Mouse (Mus musculus): ENCODE measurements at regions not wholly inside any gene's neighbourhood (a gene's known extent, or its start where the extent isn't known, plus 50 kb on each side); places are given as distances from the start of the nearest gene placed in this dataset.

GRCm38 (mm10) chr14:24767316-24767715 lies 280.4 kb downstream of the Rps24 start:
- no peak for DNase-seq (ENCODE audit: low spot score)
- intact Hi-C loops (cut with DNase I) = no loop called here

- intact Hi-C loops (cut with DNase I) = no loop called here
- no peak for DNase-seq (ENCODE audit: low spot score)
Observed at GRCm38 (mm10) chr14:24767964-24768363, 281.0 kb downstream of the Rps24 start.

DNA sequence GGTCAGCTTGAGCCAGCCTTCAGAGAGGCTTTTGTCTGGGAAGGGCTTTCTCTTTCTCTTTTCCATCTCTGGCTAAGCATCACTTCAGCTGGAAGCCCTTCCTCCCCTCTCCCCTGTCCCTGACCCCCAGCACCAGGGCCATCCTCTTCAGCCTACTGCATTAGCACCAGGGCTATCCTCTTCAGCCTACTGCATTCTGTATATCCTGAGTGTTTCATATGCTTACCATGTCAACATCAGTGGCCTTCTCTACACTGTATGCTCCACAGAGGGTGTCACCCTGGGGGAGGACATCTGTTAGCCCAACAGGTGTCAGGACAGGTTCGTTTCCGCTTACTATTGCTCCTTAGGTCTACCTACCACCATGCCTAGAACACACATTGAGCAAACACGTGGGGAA lies 282.5 kb downstream of the Rps24 start:
- DNase-seq (ENCODE audit: low spot score) = no peak
- intact Hi-C loops (cut with DNase I) = no loop called here

DNA sequence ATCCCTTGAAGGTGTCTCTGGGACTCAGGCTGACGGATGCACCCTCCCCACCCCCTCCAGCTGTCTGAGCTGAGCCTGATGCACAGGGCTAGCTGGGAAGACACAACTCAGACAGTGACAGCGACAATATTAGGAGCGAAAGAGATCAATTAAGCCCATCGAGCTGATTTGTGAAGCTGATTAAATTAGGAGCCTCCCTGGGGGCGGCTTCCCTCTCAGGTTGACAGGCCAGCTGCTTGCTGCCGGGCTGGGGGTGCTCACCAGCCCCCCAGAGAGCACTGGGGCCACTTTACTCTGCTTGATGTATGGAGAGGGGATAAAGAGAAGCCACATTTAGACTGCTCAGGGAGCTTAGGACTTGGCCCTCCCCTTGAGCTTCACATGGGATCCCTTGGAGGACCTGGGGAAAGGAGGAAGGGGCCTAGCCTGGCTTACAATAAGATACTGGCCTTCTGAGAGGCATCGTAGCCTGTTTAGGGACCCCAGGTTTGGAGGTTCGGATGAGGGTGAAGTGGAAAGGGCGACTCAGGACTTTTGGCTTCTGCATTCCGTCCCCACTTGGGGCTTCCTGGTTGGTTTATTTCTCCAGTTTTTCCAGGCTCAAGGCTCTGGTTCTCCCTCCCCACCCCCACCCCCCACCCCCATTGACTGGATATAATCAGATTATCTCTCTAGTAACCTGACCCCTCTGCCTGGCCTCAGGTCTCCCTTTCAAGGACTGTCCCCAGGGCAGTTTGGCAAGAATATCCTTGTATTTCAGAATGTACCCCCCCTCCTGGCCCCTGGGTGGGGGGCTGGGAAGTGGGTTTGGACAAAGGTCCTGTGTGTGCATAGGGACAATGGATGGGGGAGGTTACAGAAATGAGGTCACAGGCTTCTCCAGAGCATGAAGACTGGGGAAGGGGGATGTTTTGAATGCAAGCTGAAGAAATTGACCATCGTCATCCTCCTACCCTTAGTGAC lies 283.4 kb downstream of the Rps24 start:
- DNase-seq (ENCODE audit: low spot score) = no peak
- intact Hi-C loops (cut with DNase I) = loop anchor here (10.0 kb wide), 2 partner anchors 535 to 795 kb away; no protein-coding TSS in a partner anchor

DNA sequence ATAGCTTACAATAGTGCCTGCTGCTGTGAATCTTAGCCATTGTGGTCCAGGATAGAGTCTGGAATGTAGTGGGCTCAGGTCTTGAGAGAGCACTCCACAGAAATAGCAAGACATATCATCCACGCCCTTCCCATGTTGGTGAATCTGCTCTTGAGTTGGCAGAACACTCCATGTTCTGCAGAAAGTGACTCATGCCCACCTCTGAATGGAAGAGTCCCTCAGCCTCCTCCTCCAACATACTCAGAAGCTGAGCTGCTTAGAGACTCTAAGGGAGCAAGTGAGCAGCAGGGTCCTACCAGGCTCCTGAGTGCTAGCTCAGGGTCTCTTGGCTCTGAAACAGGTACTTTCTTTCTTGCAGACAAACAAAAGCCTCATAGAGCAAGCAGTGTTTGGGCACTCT lies 284.7 kb downstream of the Rps24 start:
- no peak for DNase-seq (ENCODE audit: low spot score)
- intact Hi-C loops (cut with DNase I) = loop anchor here (10.0 kb wide), 2 partner anchors 533 to 793 kb away; no protein-coding TSS in a partner anchor

DNA sequence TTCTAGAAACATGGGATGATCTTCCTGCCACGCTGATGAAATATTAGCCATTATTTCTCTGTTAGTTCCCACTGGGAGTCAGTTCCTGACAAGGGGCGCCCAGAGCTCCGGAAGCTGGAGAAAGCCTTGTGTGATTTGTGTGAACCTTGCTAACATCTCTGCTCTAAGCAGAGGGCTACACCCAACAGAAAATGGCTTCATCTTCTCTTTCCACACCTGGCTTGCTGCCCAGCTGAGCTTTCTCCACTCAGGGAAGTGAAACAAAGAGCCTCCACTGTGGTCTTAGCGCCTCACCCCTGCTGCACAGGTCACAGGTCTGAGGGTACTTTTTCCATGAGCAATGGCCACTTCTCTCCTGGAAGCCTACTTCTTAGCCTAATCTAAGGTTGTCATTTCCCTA lies 285.2 kb downstream of the Rps24 start:
- intact Hi-C loops (cut with DNase I) = loop anchor here (10.0 kb wide), 2 partner anchors 533 to 793 kb away; no protein-coding TSS in a partner anchor

GRCm38 (mm10) chr14:24778748-24779630 lies 292.1 kb downstream of the Rps24 start:
- DNase-seq (ENCODE audit: low spot score) = peak; percentile 89
- intact Hi-C loops (cut with DNase I) = loop anchor here (5.0 to 10.0 kb wide), 4 partner anchors 123 to 786 kb away; no protein-coding TSS in a partner anchor

More for the DNA sequence above, 285.2 kb downstream of the Rps24 start:
- no peak for DNase-seq (ENCODE audit: low spot score)

- intact Hi-C loops (cut with DNase I) = no loop called here
Observed at GRCm38 (mm10) chr14:24781674-24782073, 294.7 kb downstream of the Rps24 start.

DNA sequence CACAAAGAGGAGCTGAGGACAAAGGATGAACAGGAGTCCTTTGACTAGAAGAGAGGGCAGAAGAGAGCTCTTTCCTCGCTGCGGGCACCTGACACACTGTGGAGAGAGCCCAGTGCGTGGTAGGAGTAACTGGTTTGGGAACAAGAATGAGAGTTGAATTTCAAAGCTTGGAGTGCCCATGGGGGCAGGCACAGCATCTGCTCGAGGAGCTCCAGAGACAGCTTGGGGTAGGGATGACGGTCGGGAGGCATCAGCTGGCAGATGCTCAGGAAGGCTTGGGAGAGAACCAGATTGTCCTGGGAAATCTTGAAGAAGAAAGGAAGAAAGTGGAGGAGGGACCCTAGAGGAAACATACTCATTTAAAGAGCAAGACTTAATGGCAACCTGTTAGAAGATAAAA lies 297.0 kb downstream of the Rps24 start:
- DNase-seq (ENCODE audit: low spot score) = no peak
- intact Hi-C loops (cut with DNase I) = no loop called here

More at GRCm38 (mm10) chr14:24781674-24782073, 294.7 kb downstream of the Rps24 start:
- no peak for DNase-seq (ENCODE audit: low spot score)

DNA sequence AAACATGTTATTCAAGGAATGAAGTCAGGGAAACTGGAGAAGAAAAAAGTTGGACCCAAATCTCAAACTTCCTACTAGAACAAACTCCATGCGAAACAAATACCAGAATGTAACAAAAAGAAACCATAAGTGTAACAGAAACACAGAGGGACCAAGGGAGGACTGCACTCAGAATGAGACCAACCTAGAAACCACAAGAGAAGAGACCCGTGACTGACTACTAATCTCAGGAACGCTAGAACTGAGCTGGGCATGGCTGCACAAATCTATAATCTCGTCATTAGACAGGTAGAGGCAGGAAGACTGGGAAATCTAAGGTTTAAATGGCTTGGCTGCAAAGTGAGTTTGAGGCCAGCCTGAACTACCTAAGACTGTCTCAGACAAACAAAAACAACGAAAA lies 298.5 kb downstream of the Rps24 start:
- intact Hi-C loops (cut with DNase I) = no loop called here
- no peak for DNase-seq (ENCODE audit: low spot score)

- peak; percentile 77 for DNase-seq (ENCODE audit: low spot score)
- intact Hi-C loops (cut with DNase I) = no loop called here
Observed at GRCm38 (mm10) chr14:24793375-24794285, 306.7 kb downstream of the Rps24 start.

DNA sequence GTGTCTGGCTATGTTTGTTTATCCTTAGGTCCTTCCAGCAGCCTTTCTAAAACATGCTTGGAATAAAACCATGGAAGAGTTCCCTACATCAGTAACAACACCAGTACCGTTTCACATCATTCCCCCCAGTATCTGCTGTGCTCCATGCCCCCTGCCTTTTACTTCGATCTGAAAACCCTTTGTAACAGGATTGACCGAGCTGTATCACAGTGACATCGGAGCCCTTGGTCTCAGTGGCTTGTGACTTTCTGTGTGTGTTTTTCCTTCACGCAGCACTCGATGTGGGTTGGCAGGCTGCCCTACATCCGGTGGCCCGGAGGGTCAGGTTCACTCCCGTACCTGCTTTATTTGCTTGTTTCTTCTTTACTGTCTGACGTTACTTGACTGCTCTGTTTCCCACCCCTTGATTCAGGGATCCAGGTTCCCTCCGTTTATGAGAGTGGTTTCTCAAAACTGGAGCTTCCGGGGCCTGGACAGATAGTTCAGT lies 307.5 kb downstream of the Rps24 start:
- DNase-seq (ENCODE audit: low spot score) = no peak
- intact Hi-C loops (cut with DNase I) = no loop called here

- intact Hi-C loops (cut with DNase I) = no loop called here
- DNase-seq (ENCODE audit: low spot score) = no peak
Observed at GRCm38 (mm10) chr14:24797494-24797893, 310.6 kb downstream of the Rps24 start.

- DNase-seq (ENCODE audit: low spot score) = no peak
- intact Hi-C loops (cut with DNase I) = no loop called here
Observed at GRCm38 (mm10) chr14:24798066-24798465, 311.1 kb downstream of the Rps24 start.

DNA sequence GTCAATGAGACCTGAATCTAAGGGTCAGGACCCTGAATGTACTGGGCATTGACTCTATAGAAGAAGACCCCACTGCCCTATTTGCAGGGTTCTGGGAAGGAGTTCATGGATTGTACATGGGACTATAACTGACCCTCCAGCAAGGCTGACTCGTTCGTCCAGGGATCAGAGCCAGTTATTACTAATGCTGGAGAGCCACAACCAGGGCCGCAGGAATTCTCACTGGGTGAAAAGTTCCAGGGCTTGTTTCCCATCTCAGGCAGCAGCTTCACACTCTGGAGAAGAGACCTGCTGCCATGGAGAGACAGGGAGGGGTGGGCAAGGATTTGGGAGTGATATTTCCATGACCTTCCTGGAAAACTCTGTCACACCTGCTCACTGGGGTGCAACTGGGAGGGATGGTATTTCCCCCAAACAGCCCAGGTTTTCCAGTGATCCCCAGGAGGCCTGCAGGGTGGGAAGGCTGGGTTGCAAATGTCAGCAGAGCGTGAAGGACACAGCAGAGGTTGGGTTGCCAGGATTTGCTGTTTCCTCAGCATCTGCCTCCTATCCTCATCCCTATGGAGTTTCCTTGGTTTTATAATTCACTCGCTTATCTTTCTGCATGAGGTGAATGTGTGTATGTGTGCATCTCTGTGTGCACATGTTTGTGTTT lies 316.2 kb downstream of the Rps24 start:
- no peak for DNase-seq (ENCODE audit: low spot score)
- intact Hi-C loops (cut with DNase I) = no loop called here

DNA sequence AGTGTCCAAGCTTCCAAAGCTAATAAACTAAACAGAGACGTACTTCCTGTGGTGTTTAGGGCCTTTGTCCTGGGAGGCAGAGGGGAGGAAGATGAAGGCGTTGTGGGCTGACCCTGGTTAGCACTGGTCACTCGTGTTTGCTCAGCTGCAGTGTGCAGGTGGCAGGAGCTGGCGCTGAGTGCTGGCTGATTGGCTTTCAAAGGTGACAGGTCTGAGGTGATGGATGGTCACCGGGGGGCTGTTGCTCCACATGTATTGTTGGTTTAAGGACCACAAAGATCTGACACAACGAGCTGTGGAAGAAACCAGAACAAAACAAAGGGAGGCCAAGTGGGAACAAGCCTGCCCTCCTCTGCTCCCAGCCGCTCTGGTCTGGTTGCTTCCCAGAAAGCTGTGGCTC lies 320.1 kb downstream of the Rps24 start:
- no peak for DNase-seq (ENCODE audit: low spot score)
- intact Hi-C loops (cut with DNase I) = no loop called here

DNA sequence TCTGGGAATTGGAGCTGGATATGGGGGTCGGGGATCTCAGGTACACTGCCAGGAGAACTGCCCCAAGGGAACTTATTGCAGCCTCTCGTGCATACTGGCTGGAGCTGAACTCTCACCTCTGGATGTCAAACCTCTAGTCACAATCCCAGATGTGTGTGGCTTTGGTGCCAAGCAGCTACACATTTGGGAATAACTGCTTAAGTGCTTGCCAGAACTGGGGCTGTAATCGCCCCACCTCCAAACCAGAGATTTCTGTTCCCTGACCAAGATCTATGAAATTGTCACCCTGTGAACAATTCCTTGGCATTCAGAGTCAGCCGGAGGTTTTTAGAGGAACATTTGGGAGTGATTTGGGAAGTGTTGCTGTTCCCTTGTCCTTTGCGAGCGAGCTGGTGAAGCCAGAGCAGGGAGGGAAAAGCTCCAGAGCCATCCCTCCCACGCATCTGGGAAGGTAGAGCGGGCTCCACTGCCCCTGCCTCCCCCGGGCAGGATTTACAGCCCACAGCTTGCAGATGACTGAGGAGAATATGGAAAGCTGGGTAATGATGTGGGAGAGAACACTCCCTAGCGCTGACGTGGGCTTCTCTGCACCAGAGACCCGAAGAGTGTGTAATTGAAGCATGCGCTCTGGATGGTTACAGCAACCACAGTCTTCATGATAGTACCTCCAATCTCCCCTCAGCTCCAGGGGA lies 336.1 kb downstream of the Rps24 start:
- DNase-seq (ENCODE audit: low spot score) = peak; percentile 23
- intact Hi-C loops (cut with DNase I) = no loop called here

DNA sequence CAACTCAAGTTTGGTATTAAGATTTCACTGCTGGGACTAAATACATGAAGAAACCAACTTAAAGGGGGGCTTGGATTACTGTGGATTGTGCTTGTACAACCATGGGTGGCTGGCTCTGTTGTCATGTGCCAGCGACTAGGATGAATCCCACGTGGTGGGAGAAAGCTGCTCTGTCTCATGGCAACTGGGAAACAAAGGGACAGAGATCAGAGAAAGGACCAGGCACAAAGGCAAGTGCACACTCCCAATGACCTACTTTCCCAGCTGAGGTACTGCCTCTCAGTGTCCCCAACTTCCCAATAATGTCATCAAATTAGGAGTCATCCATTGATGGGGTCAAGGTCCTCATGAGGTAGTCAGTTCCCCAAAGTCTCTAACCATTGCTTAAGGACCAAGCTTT lies 337.4 kb downstream of the Rps24 start:
- DNase-seq (ENCODE audit: low spot score) = no peak
- intact Hi-C loops (cut with DNase I) = no loop called here

Data from heart, postnatal 25 days (tissue).